Mouse (Mus musculus): ENCODE measurements at regions not wholly inside any gene's neighbourhood (a gene's known extent, or its start where the extent isn't known, plus 50 kb on each side); places are given as distances from the start of the nearest gene placed in this dataset.

DNA sequence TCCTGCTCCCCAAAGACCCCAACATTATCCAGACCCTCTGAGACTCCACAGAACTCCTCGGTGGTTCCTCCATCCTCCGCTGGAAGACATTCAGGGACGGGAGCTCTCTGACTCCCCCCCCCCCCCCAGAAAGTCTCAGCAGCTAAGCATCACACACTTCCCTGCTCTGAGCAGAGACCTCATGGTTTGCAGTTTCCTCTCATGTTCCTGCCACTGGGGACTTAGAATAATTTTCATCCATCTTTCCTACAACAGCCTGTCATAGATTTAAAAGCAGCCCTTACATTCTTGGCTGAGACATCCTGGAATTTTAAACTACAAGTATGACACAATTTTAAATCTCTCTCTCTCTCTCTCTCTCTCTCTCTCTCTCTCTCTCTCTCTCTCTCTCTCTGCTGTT, 69.2 kb downstream of the Gpr65 start:
- Histone ChIP-seq H3K4me1 (replicated peaks; ENCODE audit: control insufficient read depth, insufficient read depth, low read length) (no peaks in the 10 kb centered on the region), H3K27me3 (ENCODE audit: control insufficient read depth, insufficient read depth, low read depth, low read length) (no peaks in the 10 kb centered on the region), H3K4me3 (ENCODE audit: low read length) (no peak overlapping the region), H3K36me3 (ENCODE audit: control insufficient read depth, insufficient read depth, low read length) (no peaks in the 10 kb centered on the region), H3K9ac (ENCODE audit: low read length) (no peak overlapping the region), H3K4me2 (ENCODE audit: low read depth, low read length) (0 out of 2 replicates have a peak overlapping the region, but pooled peaks have one; percentile 14), H3K27ac (ENCODE audit: low read length) (no peak overlapping the region), H3K9me3 (ENCODE audit: control insufficient read depth, low read length) (no peaks in the 10 kb centered on the region)
- 80% methylated on average over 1 of the region's 3 CpGs for WGBS
- peak; percentile 47; the same call in 1 of the 2 replicates for ATAC-seq (ENCODE audit: low read depth)

DNA sequence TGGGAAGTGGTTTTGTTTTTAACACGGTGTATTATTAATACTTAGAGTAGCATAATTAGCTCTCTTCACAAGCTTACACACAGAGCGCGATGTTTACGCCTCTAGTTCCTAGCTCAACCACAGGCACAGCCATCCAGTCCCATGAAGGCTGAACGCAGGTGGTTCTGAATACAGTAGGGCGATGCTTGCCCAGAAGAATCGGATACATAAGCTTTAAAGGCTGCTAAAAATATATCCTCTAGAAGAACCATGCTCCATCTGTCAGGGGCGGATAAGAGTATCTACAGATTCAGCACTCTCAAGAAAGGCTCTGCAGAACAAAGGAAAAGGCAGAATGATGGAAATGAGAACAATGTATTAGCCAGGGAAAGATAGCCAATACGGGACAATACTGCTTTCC, 71.1 kb downstream of the Gpr65 start:
- H3K4me3 ChIP-seq (ENCODE audit: low read length) = no peak overlapping the region
- WGBS = 81% methylated on average over 9 of the region's 9 CpGs
- H3K4me1 ChIP-seq (replicated peaks; ENCODE audit: control insufficient read depth, insufficient read depth, low read length) = no peaks in the 10 kb centered on the region
- H3K4me2 ChIP-seq (ENCODE audit: low read depth, low read length) = no peak overlapping the region
- H3K9ac ChIP-seq (ENCODE audit: low read length) = no peak overlapping the region
- H3K9me3 ChIP-seq (ENCODE audit: control insufficient read depth, low read length) = no peaks in the 10 kb centered on the region
- H3K36me3 ChIP-seq (ENCODE audit: control insufficient read depth, insufficient read depth, low read length) = no peaks in the 10 kb centered on the region
- no peak overlapping the region for H3K27ac ChIP-seq (ENCODE audit: low read length)
- ATAC-seq (ENCODE audit: low read depth) = no peak
- no peaks in the 10 kb centered on the region for H3K27me3 ChIP-seq (ENCODE audit: control insufficient read depth, insufficient read depth, low read depth, low read length)

DNA sequence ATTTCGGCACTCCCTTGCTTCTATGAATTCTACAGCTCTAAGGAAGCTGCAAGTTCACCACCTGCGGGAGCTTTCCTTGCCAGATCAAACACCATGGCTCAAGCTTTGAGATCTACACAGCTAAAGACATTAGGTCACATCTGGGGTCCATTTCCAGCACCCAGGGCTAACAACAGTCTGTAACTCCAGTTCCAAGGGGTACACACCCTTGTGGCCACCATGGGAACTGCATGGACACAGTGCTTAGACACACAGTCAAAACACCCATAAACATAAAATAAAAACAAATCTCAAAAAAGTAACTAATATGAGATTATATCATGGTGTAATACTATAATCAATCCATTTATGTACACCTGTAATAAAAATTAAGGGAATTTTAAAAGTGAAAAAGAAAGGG, 73.7 kb downstream of the Gpr65 start:
- no peak for ATAC-seq (ENCODE audit: low read depth)
- H3K4me1 ChIP-seq (replicated peaks; ENCODE audit: control insufficient read depth, insufficient read depth, low read length) = no peaks in the 10 kb centered on the region
- H3K4me3 ChIP-seq (ENCODE audit: low read length) = no peak overlapping the region
- no peak overlapping the region for H3K9ac ChIP-seq (ENCODE audit: low read length)
- H3K27me3 ChIP-seq (ENCODE audit: control insufficient read depth, insufficient read depth, low read depth, low read length) = no peaks in the 10 kb centered on the region
- no peak overlapping the region for H3K4me2 ChIP-seq (ENCODE audit: low read depth, low read length)
- no peaks in the 10 kb centered on the region for H3K9me3 ChIP-seq (ENCODE audit: control insufficient read depth, low read length)
- no peak overlapping the region for H3K27ac ChIP-seq (ENCODE audit: low read length)
- no peaks in the 10 kb centered on the region for H3K36me3 ChIP-seq (ENCODE audit: control insufficient read depth, insufficient read depth, low read length)
- 91% methylated on average over 2 of the region's 2 CpGs for WGBS

DNA sequence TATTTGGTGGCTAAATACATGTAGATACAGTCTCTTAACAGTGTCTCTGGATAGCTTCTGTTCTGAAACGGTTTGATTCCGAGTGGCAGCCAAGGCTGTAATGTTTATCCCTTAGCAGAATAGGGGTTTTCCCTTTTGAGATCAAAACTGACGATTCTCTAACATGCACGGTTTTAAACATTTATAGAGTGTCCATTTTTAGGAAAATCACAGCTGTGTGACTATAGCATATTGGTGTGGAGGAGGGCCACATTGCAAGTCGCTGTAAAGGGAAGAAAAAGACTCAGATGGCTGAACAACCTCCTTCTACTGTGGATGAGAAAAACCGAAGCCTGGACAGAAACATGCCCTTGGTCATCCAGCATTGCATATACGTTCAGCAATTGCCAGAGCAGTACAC, 75.2 kb downstream of the Gpr65 start:
- H3K4me2 ChIP-seq (ENCODE audit: low read depth, low read length) = no peak overlapping the region
- WGBS = 73% methylated on average over 7 of the region's 7 CpGs
- no peak for ATAC-seq (ENCODE audit: low read depth)
- no peak overlapping the region for H3K4me3 ChIP-seq (ENCODE audit: low read length)
- H3K9ac ChIP-seq (ENCODE audit: low read length) = no peak overlapping the region
- H3K9me3 ChIP-seq (ENCODE audit: control insufficient read depth, low read length) = no peaks in the 10 kb centered on the region
- no peaks in the 10 kb centered on the region for H3K27me3 ChIP-seq (ENCODE audit: control insufficient read depth, insufficient read depth, low read depth, low read length)
- H3K27ac ChIP-seq (ENCODE audit: low read length) = no peak overlapping the region
- no peaks in the 10 kb centered on the region for H3K4me1 ChIP-seq (replicated peaks; ENCODE audit: control insufficient read depth, insufficient read depth, low read length)
- no peaks in the 10 kb centered on the region for H3K36me3 ChIP-seq (ENCODE audit: control insufficient read depth, insufficient read depth, low read length)

DNA sequence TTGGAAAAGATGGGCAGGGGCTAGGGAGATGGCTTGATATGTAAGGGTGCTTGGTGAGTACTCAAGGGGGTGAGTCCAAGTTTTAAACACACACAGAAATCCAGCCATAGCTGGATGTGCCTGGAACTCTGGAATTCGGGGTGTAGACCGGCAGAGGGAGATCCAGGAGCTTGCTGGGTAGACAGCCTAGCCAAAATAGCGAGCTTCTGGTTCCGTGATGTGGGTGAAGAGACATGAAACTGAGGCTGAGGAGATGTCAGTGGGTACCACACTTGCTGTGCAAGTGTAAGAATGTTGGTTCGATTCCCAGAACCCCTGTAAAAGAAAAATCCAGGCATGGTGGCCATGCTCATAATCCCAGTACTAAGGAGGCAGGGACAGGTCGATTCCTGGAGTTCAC, 78.6 kb downstream of the Gpr65 start:
- Histone ChIP-seq H3K27me3 (ENCODE audit: control insufficient read depth, insufficient read depth, low read depth, low read length) (no peaks in the 10 kb centered on the region), H3K4me2 (ENCODE audit: low read depth, low read length) (no peak overlapping the region), H3K27ac (ENCODE audit: low read length) (no peak overlapping the region), H3K4me1 (replicated peaks; ENCODE audit: control insufficient read depth, insufficient read depth, low read length) (no peaks in the 10 kb centered on the region), H3K9ac (ENCODE audit: low read length) (no peak overlapping the region), H3K4me3 (ENCODE audit: low read length) (no peak overlapping the region), H3K9me3 (ENCODE audit: control insufficient read depth, low read length) (no peaks in the 10 kb centered on the region), H3K36me3 (ENCODE audit: control insufficient read depth, insufficient read depth, low read length) (no peaks in the 10 kb centered on the region)
- ATAC-seq (ENCODE audit: low read depth) = no peak
- WGBS = 81% methylated on average over 6 of the region's 6 CpGs

DNA sequence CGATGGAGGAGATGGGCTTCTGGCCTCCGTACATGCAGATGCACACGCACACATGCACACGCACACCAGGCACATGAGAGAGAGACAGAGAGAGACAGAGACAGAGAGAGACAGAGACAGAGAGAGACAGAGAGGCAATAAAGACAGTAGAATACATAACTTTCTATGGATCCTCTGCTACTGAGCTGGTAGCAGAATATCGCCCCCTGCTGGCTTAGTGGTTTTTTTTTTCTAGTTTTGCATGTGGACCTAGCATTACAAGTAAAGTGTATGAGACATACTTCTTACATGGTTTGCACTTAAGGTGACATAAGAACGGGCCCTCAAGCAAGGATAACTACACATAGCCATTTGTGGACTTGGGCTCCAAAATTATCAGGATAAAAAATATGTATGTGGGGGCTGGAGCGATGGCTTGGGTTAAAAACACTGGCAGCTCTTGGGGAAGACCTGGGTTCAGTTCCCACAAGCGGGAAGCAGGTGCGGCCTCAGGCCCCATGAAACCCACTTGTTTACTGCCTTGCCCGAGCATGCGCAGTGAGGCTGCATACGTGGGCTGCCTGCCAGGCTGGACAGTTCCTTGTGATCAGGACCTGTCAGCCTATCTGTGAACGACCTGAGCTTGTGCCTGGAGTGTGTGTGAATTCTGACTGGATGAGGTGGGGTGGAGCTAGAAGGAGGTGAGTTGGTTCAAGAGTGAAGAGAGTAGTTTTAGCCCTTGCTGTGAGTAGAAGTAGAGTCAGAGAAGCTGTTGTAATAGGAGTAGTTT, 79.3 kb downstream of the Gpr65 start:
- ATAC-seq (ENCODE audit: low read depth) = no peak
- Histone ChIP-seq H3K4me3 (ENCODE audit: low read length) (no peak overlapping the region), H3K27ac (ENCODE audit: low read length) (no peak overlapping the region), H3K9me3 (ENCODE audit: control insufficient read depth, low read length) (no peaks in the 10 kb centered on the region), H3K27me3 (ENCODE audit: control insufficient read depth, insufficient read depth, low read depth, low read length) (no peaks in the 10 kb centered on the region), H3K36me3 (ENCODE audit: control insufficient read depth, insufficient read depth, low read length) (no peaks in the 10 kb centered on the region), H3K9ac (ENCODE audit: low read length) (no peak overlapping the region), H3K4me1 (replicated peaks; ENCODE audit: control insufficient read depth, insufficient read depth, low read length) (no peaks in the 10 kb centered on the region), H3K4me2 (ENCODE audit: low read depth, low read length) (no peak overlapping the region)
- WGBS = 67% methylated on average over 13 of the region's 13 CpGs

DNA sequence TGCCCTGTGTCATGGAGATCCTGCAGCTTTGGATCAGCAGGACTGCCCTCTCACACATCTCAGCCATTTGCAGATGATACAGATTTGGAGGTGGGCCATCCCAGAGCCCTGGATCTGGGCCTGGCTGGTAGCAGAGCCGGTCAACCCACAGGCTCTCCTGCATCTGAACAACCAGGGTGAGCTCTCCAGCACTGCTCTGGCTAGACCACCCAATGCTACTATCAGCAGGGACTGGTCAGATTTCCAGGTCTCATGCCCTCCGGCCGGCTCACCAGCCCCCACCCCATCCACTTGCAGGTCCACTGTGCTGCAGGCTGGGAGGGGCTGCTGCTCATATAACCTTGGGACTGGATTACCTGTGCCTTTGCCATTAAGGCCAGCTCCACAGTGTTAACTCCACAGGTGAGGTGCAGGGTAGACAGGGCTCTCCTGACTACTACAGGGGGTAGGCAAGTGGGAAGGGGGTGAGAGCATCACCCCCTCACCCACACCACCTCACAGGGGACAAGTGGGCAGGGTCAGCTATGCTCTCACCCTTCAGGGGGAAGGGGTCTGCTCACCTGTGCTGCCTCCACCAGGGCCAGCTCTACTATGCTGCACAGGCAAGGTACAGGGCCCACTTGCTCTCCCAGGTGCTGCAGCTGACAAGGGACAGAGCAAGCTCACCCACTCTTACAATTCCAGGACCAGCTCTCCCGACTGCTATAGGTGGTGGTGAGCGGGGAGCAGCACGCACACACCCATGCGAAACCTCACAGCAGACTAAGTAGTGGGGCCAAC, 81.6 kb downstream of the Gpr65 start:
- H3K9me3 ChIP-seq (ENCODE audit: control insufficient read depth, low read length) = no peaks in the 10 kb centered on the region
- no peak overlapping the region for H3K27ac ChIP-seq (ENCODE audit: low read length)
- no peak overlapping the region for H3K9ac ChIP-seq (ENCODE audit: low read length)
- ATAC-seq (ENCODE audit: low read depth) = no peak
- H3K27me3 ChIP-seq (ENCODE audit: control insufficient read depth, insufficient read depth, low read depth, low read length) = no peaks in the 10 kb centered on the region
- no peak overlapping the region for H3K4me3 ChIP-seq (ENCODE audit: low read length)
- WGBS = 89% methylated on average over 7 of the region's 7 CpGs
- H3K4me2 ChIP-seq (ENCODE audit: low read depth, low read length) = no peak overlapping the region
- H3K4me1 ChIP-seq (replicated peaks; ENCODE audit: control insufficient read depth, insufficient read depth, low read length) = no peaks in the 10 kb centered on the region
- no peaks in the 10 kb centered on the region for H3K36me3 ChIP-seq (ENCODE audit: control insufficient read depth, insufficient read depth, low read length)

DNA sequence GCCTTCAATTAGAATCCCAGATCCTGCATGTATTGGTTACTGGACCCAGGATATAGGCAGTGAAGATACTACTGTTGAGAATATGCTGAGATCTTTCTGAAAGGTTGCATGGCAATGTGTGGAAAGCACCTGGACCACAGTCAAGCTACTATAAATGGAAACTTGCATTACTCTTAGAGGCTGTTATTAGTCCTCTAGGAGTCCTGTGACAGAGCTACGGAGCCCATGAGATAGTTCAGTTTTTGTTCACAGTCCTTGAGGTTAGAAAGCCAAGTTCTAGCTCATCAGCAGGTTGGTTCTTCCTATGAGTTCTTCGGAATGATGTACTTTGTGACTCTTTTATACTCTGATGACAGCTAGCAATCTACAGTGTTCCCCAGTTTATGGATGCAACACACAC, 84.0 kb downstream of the Gpr65 start:
- H3K4me3 ChIP-seq (ENCODE audit: low read length) = no peak overlapping the region
- no peaks in the 10 kb centered on the region for H3K4me1 ChIP-seq (replicated peaks; ENCODE audit: control insufficient read depth, insufficient read depth, low read length)
- H3K27ac ChIP-seq (ENCODE audit: low read length) = no peak overlapping the region
- no peak overlapping the region for H3K4me2 ChIP-seq (ENCODE audit: low read depth, low read length)
- H3K9me3 ChIP-seq (ENCODE audit: control insufficient read depth, low read length) = no peaks in the 10 kb centered on the region
- H3K27me3 ChIP-seq (ENCODE audit: control insufficient read depth, insufficient read depth, low read depth, low read length) = no peaks in the 10 kb centered on the region
- ATAC-seq (ENCODE audit: low read depth) = no peak
- 81% methylated on average over 2 of the region's 2 CpGs for WGBS
- H3K9ac ChIP-seq (ENCODE audit: low read length) = no peak overlapping the region
- H3K36me3 ChIP-seq (ENCODE audit: control insufficient read depth, insufficient read depth, low read length) = no peaks in the 10 kb centered on the region

DNA sequence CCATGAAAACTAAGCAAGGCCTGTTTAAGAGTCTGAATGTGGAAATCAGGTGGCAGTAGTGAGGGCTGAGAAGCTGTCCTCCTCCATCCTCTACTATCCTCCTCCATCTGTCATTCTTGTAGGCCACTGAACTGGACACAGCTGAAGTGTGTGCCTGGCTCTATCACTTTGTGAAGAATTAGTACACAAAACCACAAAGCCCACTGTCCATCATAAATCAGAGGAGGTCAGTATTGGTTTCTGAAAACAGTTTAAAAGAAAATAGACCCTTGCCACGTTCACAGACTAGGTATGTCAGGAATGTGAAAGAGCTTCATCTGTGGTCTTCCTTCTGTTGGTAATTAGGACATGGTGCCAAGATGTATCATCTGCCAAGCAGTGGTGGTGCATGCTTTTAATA, 86.1 kb downstream of the Gpr65 start:
- no peaks in the 10 kb centered on the region for H3K4me1 ChIP-seq (replicated peaks; ENCODE audit: control insufficient read depth, insufficient read depth, low read length)
- no peak for ATAC-seq (ENCODE audit: low read depth)
- no peak overlapping the region for H3K4me2 ChIP-seq (ENCODE audit: low read depth, low read length)
- H3K9me3 ChIP-seq (ENCODE audit: control insufficient read depth, low read length) = no peaks in the 10 kb centered on the region
- no peaks in the 10 kb centered on the region for H3K36me3 ChIP-seq (ENCODE audit: control insufficient read depth, insufficient read depth, low read length)
- 46% methylated on average over 1 of the region's 1 CpGs for WGBS
- H3K27me3 ChIP-seq (ENCODE audit: control insufficient read depth, insufficient read depth, low read depth, low read length) = no peaks in the 10 kb centered on the region
- H3K9ac ChIP-seq (ENCODE audit: low read length) = no peak overlapping the region
- no peak overlapping the region for H3K27ac ChIP-seq (ENCODE audit: low read length)
- H3K4me3 ChIP-seq (ENCODE audit: low read length) = no peak overlapping the region

Measured in lung, embryonic 16.5 days (tissue).